Mouse (Mus musculus): ENCODE data around the gene Zfp429. TPM values are rescaled to one million over a fixed set of nuclear protein-coding genes. Genes with fewer than 3 reads are reported as not detected.
"Not testable (repeated sequence)": the region's sequence is repeated elsewhere in the genome, so short reads cannot be mapped to it uniquely, and the experiment has no call there.

The Zfp429 gene
- total RNA-seq (2012; rRNA removed) (8.3 and 9.0 TPM in 2 replicates), total RNA-seq (2014; rRNA removed) (17.4 and 18.2 TPM in 2 replicates), polyA plus RNA-seq (2012; ENCODE audit: insufficient read length, low read depth) (8.0 and 10.5 TPM in 2 replicates)

- peak; percentile 82 for DNase-seq (ENCODE audit: extremely low read depth)
- H3K4me3 ChIP-seq (replicated peaks in 1 of 3; ENCODE audit: low read depth in 2 of 3, low read length in 2 of 3, poor library complexity in 1 of 3) = peak within 1 kb of the TSS; percentile 65 to 83 (median 77)
- H3K27ac ChIP-seq (ENCODE audit: insufficient read depth, low read depth) = not testable (repeated sequence)
These were observed at the start of gene Zfp429 for GRCm38 (mm10) chr13:67399183-67399903. Gene Zfp429 (minus strand): TSS chr13:67399819.

DNA sequence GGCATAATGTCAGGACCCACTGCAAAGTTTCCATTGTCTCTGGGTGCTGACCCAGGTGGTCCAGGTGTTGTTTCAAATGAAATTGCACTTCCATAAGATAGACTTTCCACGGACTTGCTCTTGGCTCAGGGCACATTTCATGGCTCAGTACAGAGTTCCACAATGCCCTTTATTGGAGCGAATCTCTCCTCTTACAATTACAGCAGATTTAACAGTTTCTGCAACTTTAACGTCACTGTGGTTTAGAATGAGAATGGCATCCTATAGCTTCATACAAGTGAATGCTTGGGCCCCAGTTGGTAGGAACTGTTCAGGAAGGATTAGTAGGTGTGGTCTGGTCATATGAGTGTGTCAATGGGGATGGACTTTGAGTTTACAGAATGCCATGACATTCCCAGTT lies 37.5 kb upstream of the Zfp429 start:
- H3K27ac ChIP-seq (ENCODE audit: insufficient read depth, low read depth); H3K79me2 ChIP-seq (replicated peaks; ENCODE audit: control insufficient read depth, extremely low read depth, insufficient read depth, poor library complexity, severe bottlenecking); H3K4me3 ChIP-seq (replicated peaks in 1 of 3; ENCODE audit: low read depth in 2 of 3, low read length in 2 of 3, poor library complexity in 1 of 3); H3K9me3 ChIP-seq (replicated peaks; ENCODE audit: low read length); H3K27me3 ChIP-seq (replicated peaks); H3K4me2 ChIP-seq (ENCODE audit: insufficient read depth, low read depth, poor library complexity, severe bottlenecking); in situ Hi-C loops (cut with MboI; ENCODE audit: low pct_ligation_motif_present, low pct_unique_long_range_greater_than_20kb, low sequenced_read_pairs); H3K9ac ChIP-seq (ENCODE audit: insufficient read depth, low read depth); DNase-seq (ENCODE audit: extremely low read depth); dilution Hi-C loops (cut with MboI; ENCODE audit: extremely low pct_ligation_motif_present, extremely low pct_unique_long_range_greater_than_20kb, low sequenced_read_pairs); H3K4me1 ChIP-seq (ENCODE audit: control insufficient read depth in 1 of 2, insufficient read depth in 2 of 2): not testable (repeated sequence)
- peaks cover 4 to 23% of the 10 kb centered on the region in 2 experiments for H3K36me3 ChIP-seq (replicated peaks in 1 of 2; ENCODE audit: control insufficient read depth in 1 of 2, insufficient read depth in 1 of 2, low read length in 1 of 2)

More at GRCm38 (mm10) chr13:67399183-67399903, at the start of gene Zfp429:
- Histone ChIP-seq H3K4me1 (ENCODE audit: control insufficient read depth in 1 of 2, insufficient read depth in 2 of 2) (peaks cover 0 to 15% of the 10 kb centered on the region in 2 experiments; a peak in 2 of 4 replicates), H3K36me3 (replicated peaks in 1 of 2; ENCODE audit: control insufficient read depth in 1 of 2, insufficient read depth in 1 of 2, low read length in 1 of 2) (peaks cover 11 to 14% of the 10 kb centered on the region in 2 experiments), H3K4me2 (ENCODE audit: insufficient read depth, low read depth, poor library complexity, severe bottlenecking) (peak within 1 kb of the TSS; percentile 79), H3K79me2 (replicated peaks; ENCODE audit: control insufficient read depth, extremely low read depth, insufficient read depth, poor library complexity, severe bottlenecking) (peaks cover 15% of the 10 kb centered on the region), H3K9ac (ENCODE audit: insufficient read depth, low read depth) (peak within 1 kb of the TSS; percentile 80)
- H3K9me3 ChIP-seq (replicated peaks; ENCODE audit: low read length); H3K27me3 ChIP-seq (replicated peaks); in situ Hi-C loops (cut with MboI; ENCODE audit: low pct_ligation_motif_present, low pct_unique_long_range_greater_than_20kb, low sequenced_read_pairs); dilution Hi-C loops (cut with MboI; ENCODE audit: extremely low pct_ligation_motif_present, extremely low pct_unique_long_range_greater_than_20kb, low sequenced_read_pairs): not testable (repeated sequence)
- TF ChIP-seq SIN3A (IDR thresholded peaks at IDR 0.05; ENCODE audit: low read length) (peak; percentile 64; the same call in 1 of the 2 replicates), POLR2A (IDR thresholded peaks at IDR 0.05; ENCODE audit: low read depth, low read length) (peak; percentile 73), HCFC1 (IDR thresholded peaks at IDR 0.05; ENCODE audit: low read depth, low read length) (peak; percentile 92), ELF1 (IDR thresholded peaks at IDR 0.05; ENCODE audit: low read depth, low read length) (peak; percentile 89), TCF12 (IDR thresholded peaks at IDR 0.05; ENCODE audit: low read depth, low read length) (peak; percentile 55; the same call in 1 of the 2 replicates), IRF4 (IDR thresholded peaks at IDR 0.05; ENCODE audit: low read depth, low read length) (peak; percentile 66), KAT2A (IDR thresholded peaks at IDR 0.05; ENCODE audit: insufficient replicate concordance, low read length) (peak; percentile 83; the same call in 1 of the 2 replicates), TBP (conservative IDR thresholded peaks at IDR 0.05; ENCODE audit: low read depth, low read length) (peak; percentile 63; the same call in 1 of the 2 replicates)

DNA sequence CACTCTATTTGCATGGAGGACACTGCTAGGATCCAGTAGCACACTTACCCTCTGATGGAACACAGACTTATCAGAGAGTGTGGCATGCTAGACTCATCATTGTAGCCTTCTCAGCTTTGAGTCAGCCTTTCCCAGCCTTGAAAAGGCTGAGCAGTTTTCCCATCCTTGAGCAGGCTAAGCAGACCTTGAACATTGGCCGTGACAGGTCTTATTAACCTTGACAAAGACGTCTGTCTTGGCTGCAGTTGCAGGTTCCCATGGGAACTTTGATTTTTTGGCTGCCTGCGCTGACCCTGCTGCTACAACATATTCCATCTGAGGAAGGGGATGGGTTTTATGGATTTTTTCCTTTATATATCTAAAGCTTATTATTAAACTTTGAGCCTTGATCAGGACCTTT lies 28.5 kb upstream of the Zfp429 start:
- Histone ChIP-seq H3K9ac (ENCODE audit: insufficient read depth, low read depth) (no peak overlapping the region), H3K4me3 (replicated peaks in 1 of 3; ENCODE audit: low read depth in 2 of 3, low read length in 2 of 3, poor library complexity in 1 of 3) (no peak overlapping the region), H3K27me3 (replicated peaks) (no peaks in the 10 kb centered on the region), H3K36me3 (replicated peaks in 1 of 2; ENCODE audit: control insufficient read depth in 1 of 2, insufficient read depth in 1 of 2, low read length in 1 of 2) (no peaks in the 10 kb centered on the region), H3K9me3 (replicated peaks; ENCODE audit: low read length) (no peaks in the 10 kb centered on the region), H3K79me2 (replicated peaks; ENCODE audit: control insufficient read depth, extremely low read depth, insufficient read depth, poor library complexity, severe bottlenecking) (no peaks in the 10 kb centered on the region), H3K4me1 (ENCODE audit: control insufficient read depth in 1 of 2, insufficient read depth in 2 of 2) (no peaks in the 10 kb centered on the region), H3K27ac (ENCODE audit: insufficient read depth, low read depth) (no peak overlapping the region), H3K4me2 (ENCODE audit: insufficient read depth, low read depth, poor library complexity, severe bottlenecking) (no peak overlapping the region)
- in situ Hi-C loops (cut with MboI; ENCODE audit: low pct_ligation_motif_present, low pct_unique_long_range_greater_than_20kb, low sequenced_read_pairs) = no loop called here
- dilution Hi-C loops (cut with MboI; ENCODE audit: extremely low pct_ligation_motif_present, extremely low pct_unique_long_range_greater_than_20kb, low sequenced_read_pairs) = no loop called here
- DNase-seq (ENCODE audit: extremely low read depth) = no peak
- no peak for TF ChIP-seq SIN3A (IDR thresholded peaks at IDR 0.05; ENCODE audit: low read length)

DNA sequence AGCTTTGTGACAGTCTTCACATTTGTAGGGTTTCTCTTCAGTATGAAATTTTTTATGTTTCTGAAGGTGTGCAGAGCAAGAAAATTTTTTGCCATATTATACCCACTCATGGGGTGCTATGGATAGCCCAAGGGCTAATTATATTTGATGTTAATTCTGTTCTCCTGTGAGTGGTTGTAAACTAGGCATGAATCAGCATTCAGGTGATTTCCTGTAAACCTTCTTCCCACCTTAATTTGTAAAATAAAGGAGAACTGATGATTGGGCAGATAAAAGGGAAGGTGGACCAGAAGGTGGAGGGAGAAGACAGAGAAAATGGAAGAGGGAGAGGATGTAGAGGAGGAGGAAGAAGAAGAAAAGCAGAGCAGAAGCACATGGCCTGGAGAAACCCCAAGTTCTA lies 26.1 kb upstream of the Zfp429 start:
- H3K9me3 ChIP-seq (replicated peaks; ENCODE audit: low read length); H3K79me2 ChIP-seq (replicated peaks; ENCODE audit: control insufficient read depth, extremely low read depth, insufficient read depth, poor library complexity, severe bottlenecking); H3K4me2 ChIP-seq (ENCODE audit: insufficient read depth, low read depth, poor library complexity, severe bottlenecking); H3K36me3 ChIP-seq (replicated peaks in 1 of 2; ENCODE audit: control insufficient read depth in 1 of 2, insufficient read depth in 1 of 2, low read length in 1 of 2); H3K27me3 ChIP-seq (replicated peaks); H3K4me1 ChIP-seq (ENCODE audit: control insufficient read depth in 1 of 2, insufficient read depth in 2 of 2); in situ Hi-C loops (cut with MboI; ENCODE audit: low pct_ligation_motif_present, low pct_unique_long_range_greater_than_20kb, low sequenced_read_pairs); H3K4me3 ChIP-seq (replicated peaks in 1 of 3; ENCODE audit: low read depth in 2 of 3, low read length in 2 of 3, poor library complexity in 1 of 3); H3K9ac ChIP-seq (ENCODE audit: insufficient read depth, low read depth); dilution Hi-C loops (cut with MboI; ENCODE audit: extremely low pct_ligation_motif_present, extremely low pct_unique_long_range_greater_than_20kb, low sequenced_read_pairs); DNase-seq (ENCODE audit: extremely low read depth); H3K27ac ChIP-seq (ENCODE audit: insufficient read depth, low read depth): not testable (repeated sequence)

DNA sequence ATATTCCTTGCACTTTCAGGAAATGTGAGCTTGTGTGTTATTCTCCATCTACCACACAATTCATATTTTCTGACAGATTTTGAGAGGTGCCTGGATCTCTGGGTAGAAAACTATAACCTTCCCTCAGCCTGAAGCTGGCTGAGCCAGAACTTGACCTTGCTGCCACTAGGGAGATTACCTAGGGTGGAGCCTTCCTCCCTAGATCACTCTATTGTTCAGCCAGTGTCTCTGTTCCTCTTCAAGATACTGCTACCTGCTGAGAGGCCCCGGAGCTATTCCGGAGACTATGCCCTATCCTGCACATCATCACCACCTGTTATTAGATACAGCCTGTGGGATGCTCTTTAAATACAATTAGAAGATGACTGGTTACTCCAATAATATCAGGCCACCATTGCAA lies 22.9 kb upstream of the Zfp429 start:
- H3K79me2 ChIP-seq (replicated peaks; ENCODE audit: control insufficient read depth, extremely low read depth, insufficient read depth, poor library complexity, severe bottlenecking); in situ Hi-C loops (cut with MboI; ENCODE audit: low pct_ligation_motif_present, low pct_unique_long_range_greater_than_20kb, low sequenced_read_pairs); H3K4me2 ChIP-seq (ENCODE audit: insufficient read depth, low read depth, poor library complexity, severe bottlenecking); dilution Hi-C loops (cut with MboI; ENCODE audit: extremely low pct_ligation_motif_present, extremely low pct_unique_long_range_greater_than_20kb, low sequenced_read_pairs); H3K27me3 ChIP-seq (replicated peaks); H3K4me3 ChIP-seq (replicated peaks in 1 of 3; ENCODE audit: low read depth in 2 of 3, low read length in 2 of 3, poor library complexity in 1 of 3); H3K9ac ChIP-seq (ENCODE audit: insufficient read depth, low read depth); DNase-seq (ENCODE audit: extremely low read depth); H3K27ac ChIP-seq (ENCODE audit: insufficient read depth, low read depth); H3K36me3 ChIP-seq (replicated peaks in 1 of 2; ENCODE audit: control insufficient read depth in 1 of 2, insufficient read depth in 1 of 2, low read length in 1 of 2); H3K9me3 ChIP-seq (replicated peaks; ENCODE audit: low read length); H3K4me1 ChIP-seq (ENCODE audit: control insufficient read depth in 1 of 2, insufficient read depth in 2 of 2): not testable (repeated sequence)
